Mouse (Mus musculus) olfactory bulb, adult 2 months (tissue): ENCODE data around the gene Stub1.

Experiments used
- CTCF ChIP-seq: fragments of 200-500 bp; IDR thresholded peaks from 2 replicates; pipeline ENCODE4 v1.5.1; 2012; ENCODE audit warnings: low read depth, mild to moderate bottlenecking, low read length, moderate library complexity; ENCODE audit not compliant: insufficient read depth
- POLR2A ChIP-seq: fragments of 200-500 bp; IDR thresholded peaks from 2 replicates; pipeline ENCODE4 v1.6.1; 2012; ENCODE audit warnings: mild to moderate bottlenecking, low read depth, low read length, moderate library complexity; ENCODE audit not compliant: insufficient read depth

- no peak for TF ChIP-seq POLR2A
- no peak for TF ChIP-seq CTCF
These were observed 30.5 kb upstream of the Stub1 start for GRCm38 (mm10) chr17:25863681-25864080.
